Mouse (Mus musculus) embryonic facial prominence, embryonic 13.5 days (tissue): Measurements from ENCODE around the gene Kalrn. TPM values are rescaled to one million over a fixed set of nuclear protein-coding genes. Genes with fewer than 3 reads are reported as not detected.

Experiments used
- ATAC-seq: fragments of 200-750 bp; cut with Nextera tagmentation; 2 replicates; pipeline ENCODE4 v1.8.0; 2017; ENCODE audit warnings: low read depth; ENCODE audit not compliant: insufficient number of reproducible peaks, insufficient read depth, low FRiP score, low TSS enrichment
- H3K27ac ChIP-seq: fragments of 300-500 bp; sonication (generic); 2 replicates; pipeline ENCODE4 v1.5.1; 2015; ENCODE audit warnings: moderate library complexity, mild to moderate bottlenecking, inconsistent platforms
- H3K27me3 ChIP-seq: fragments of 300-500 bp; sonication (generic); 2 replicates; pipeline ENCODE4 v1.6.1; 2015; ENCODE audit warnings: mild to moderate bottlenecking, inconsistent platforms
- H3K36me3 ChIP-seq: fragments of 300-500 bp; sonication (generic); 2 replicates; pipeline ENCODE4 v1.6.1; 2015; ENCODE audit warnings: mild to moderate bottlenecking, inconsistent platforms
- H3K4me1 ChIP-seq: fragments of 300-500 bp; sonication (generic); 2 replicates; pipeline ENCODE4 v1.6.1; 2015; ENCODE audit warnings: inconsistent platforms
- H3K4me2 ChIP-seq: fragments of 300-500 bp; sonication (generic); 2 replicates; pipeline ENCODE4 v1.6.1; 2015; ENCODE audit warnings: moderate library complexity, mild to moderate bottlenecking, inconsistent platforms
- H3K4me3 ChIP-seq: fragments of 300-500 bp; sonication (generic); 2 replicates; pipeline ENCODE4 v1.5.1; 2015; ENCODE audit warnings: mild to moderate bottlenecking, inconsistent platforms
- H3K9ac ChIP-seq: fragments of 300-500 bp; sonication (generic); 2 replicates; pipeline ENCODE4 v1.6.1; 2015; ENCODE audit warnings: mild to moderate bottlenecking, inconsistent platforms
- H3K9me3 ChIP-seq: fragments of 300-500 bp; sonication (generic); 2 replicates; pipeline ENCODE4 v1.6.1; 2016; ENCODE audit warnings: inconsistent platforms
- WGBS: fragments of 180-500 bp; shearing (Covaris S2); methylation state at CpG from one replicate; pipeline ENCODE4 v1.1.7; 2015; ENCODE audit warnings: mixed read lengths; 5-methylcytosine and 5-hydroxymethylcytosine counted together
- polyA plus RNA-seq: library from polyadenylated mRNA; unstranded; fragments of >200 nt; fragmentation: Nextera tagmentation; extraction: Ambion mirVana; gene quantifications from 2 replicates; pipeline ENCODE4 v1.2.1, GENCODE M21; 2015

The Kalrn gene
- polyA plus RNA-seq, 1 experiment from 2014 or later = 18.3 TPM

DNA sequence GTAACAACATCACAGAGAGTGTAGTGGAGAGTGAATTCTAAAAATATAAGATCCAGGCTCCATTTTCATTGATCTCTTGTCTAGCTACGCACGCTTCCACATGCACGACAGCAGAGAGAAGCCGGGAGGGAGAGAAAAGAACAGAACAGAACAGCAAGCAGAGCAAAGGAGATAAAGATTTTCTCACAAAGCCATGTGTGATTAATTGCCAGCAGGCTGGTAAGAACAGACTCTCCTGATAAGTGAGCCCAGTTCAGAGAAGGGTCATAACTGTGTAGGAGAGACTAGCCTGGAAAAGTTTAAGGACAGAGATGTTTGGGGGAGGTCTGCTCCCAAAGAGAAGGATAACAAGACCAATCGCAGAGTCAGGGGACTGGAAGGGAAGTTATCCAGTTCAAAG lies 515.9 kb downstream of the Kalrn start:
- Histone ChIP-seq H3K27ac (no peak overlapping the region), H3K4me3 (no peak overlapping the region), H3K9ac (no peak overlapping the region), H3K36me3 (peaks cover 22% of the 10 kb centered on the region), H3K4me2 (no peak overlapping the region), H3K27me3 (no peaks in the 10 kb centered on the region), H3K9me3 (no peaks in the 10 kb centered on the region), H3K4me1 (peaks cover 14% of the 10 kb centered on the region)
- 56% methylated on average over 5 of the region's 5 CpGs for WGBS
- ATAC-seq = no peak

DNA sequence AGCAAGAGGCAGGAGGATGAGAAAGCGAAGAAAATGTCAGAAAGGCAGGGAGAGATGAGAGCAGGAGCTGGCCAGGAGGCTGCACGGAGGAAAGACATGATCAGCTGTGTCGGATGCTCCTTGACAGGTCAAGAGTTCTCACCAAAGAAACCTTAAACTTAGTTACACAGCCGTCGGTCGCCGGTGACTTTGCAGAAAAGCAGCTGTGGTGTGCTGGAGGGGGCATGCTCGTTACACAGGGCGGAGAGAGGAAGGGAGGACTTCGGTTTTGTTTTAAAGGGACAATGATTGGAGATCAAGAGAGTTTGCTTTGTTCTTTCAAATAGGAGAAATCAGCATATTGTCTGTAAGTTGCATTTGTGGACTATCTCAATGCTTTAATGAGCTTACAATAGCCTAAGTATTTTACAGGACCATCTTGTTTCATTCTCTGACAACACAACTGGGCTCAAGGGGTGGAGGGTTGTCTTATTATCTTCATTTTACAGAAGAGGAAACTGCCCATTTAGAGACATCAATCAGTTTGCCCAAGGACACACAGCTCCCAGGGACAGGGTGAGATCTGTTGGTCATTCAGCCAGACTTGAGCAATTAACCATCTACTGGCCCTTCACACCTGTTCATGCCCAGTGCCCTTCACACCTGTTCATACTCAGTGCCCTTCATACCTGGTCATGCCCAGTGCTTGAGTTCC lies 516.8 kb downstream of the Kalrn start:
- H3K27ac ChIP-seq = no peak overlapping the region
- ATAC-seq = no peak
- H3K9ac ChIP-seq = no peak overlapping the region
- no peaks in the 10 kb centered on the region for H3K27me3 ChIP-seq
- 52% methylated on average over 10 of the region's 10 CpGs for whole genome bisulfite sequencing
- no peak overlapping the region for H3K4me2 ChIP-seq
- peaks cover 26% of the 10 kb centered on the region for H3K36me3 ChIP-seq
- H3K4me1 ChIP-seq = peaks cover 14% of the 10 kb centered on the region
- H3K4me3 ChIP-seq = no peak overlapping the region
- H3K9me3 ChIP-seq = no peaks in the 10 kb centered on the region

DNA sequence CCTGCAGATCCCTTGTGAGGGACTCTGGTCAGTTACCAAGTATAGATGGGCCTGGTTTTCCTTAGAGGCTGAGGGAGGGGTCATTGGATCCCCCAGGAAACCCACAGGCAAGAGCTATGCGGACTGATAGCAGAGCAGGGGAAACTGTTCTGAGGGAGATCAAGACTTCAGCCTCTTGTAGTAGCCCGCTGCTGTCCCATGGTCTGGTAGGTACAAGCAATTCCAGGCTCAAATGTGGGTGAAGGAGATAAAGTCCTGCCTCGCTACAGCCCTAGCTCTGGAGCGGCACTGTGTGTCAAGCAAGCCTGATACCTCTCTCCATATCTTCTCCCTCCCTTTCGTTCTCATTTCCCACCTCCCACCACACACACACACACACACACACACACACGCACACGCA lies 523.2 kb downstream of the Kalrn start:
- Histone ChIP-seq H3K4me2 (no peak overlapping the region), H3K27me3 (no peaks in the 10 kb centered on the region), H3K4me3 (no peak overlapping the region), H3K4me1 (no peaks in the 10 kb centered on the region), H3K9me3 (no peaks in the 10 kb centered on the region), H3K9ac (no peak overlapping the region), H3K36me3 (peaks cover 38% of the 10 kb centered on the region), H3K27ac (no peak overlapping the region)
- ATAC-seq = no peak
- WGBS = 79% methylated on average over 7 of the region's 7 CpGs

DNA sequence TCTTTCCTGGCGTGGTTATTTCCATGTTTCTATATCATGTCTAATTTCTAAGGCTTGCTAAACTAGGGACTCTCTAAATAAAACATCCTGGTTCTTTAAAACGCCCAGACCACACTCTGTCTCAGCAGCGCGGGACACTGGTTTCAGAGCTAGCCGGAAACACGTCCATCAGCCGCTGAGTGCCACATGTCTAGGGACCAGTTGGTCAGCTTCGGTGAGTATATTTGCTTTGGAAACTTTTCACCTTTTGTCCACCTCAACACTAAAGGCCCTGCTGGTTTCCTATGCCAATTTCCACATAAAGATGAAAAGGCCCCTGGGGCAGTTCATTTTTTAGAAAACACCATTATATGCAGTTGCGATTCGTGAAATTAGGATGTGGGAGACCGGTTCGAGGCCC lies 524.0 kb downstream of the Kalrn start:
- Histone ChIP-seq H3K9me3 (no peaks in the 10 kb centered on the region), H3K27me3 (no peaks in the 10 kb centered on the region), H3K4me3 (no peak overlapping the region), H3K27ac (no peak overlapping the region), H3K4me1 (no peaks in the 10 kb centered on the region), H3K9ac (no peak overlapping the region), H3K36me3 (peaks cover 36% of the 10 kb centered on the region), H3K4me2 (no peak overlapping the region)
- WGBS = 92% methylated on average over 12 of the region's 12 CpGs
- no peak for ATAC-seq

DNA sequence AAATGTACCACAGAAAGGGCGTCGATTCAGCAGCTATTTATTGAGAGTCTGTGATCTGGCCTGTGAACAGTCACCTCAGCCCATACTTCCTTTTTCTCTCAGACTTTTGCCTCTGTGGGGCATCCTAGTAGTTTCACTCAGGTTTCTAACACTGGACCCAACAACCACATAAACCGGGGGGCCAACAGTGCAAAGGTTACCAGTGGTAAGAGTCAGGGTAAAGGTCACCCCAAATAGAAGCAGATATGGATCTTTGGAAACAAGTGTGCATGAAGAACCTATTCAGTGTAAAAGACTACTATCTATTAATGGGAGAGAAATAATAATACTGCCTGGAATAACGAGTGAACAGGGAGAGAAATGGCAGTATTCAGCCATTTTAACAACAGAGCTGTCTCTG lies 525.1 kb downstream of the Kalrn start:
- ATAC-seq = no peak
- no peak overlapping the region for H3K9ac ChIP-seq
- WGBS = 90% methylated on average over 4 of the region's 4 CpGs
- H3K9me3 ChIP-seq = no peaks in the 10 kb centered on the region
- no peak overlapping the region for H3K27ac ChIP-seq
- no peak overlapping the region for H3K4me3 ChIP-seq
- H3K4me1 ChIP-seq = no peaks in the 10 kb centered on the region
- H3K27me3 ChIP-seq = no peaks in the 10 kb centered on the region
- peaks cover 25% of the 10 kb centered on the region for H3K36me3 ChIP-seq
- no peak overlapping the region for H3K4me2 ChIP-seq

DNA sequence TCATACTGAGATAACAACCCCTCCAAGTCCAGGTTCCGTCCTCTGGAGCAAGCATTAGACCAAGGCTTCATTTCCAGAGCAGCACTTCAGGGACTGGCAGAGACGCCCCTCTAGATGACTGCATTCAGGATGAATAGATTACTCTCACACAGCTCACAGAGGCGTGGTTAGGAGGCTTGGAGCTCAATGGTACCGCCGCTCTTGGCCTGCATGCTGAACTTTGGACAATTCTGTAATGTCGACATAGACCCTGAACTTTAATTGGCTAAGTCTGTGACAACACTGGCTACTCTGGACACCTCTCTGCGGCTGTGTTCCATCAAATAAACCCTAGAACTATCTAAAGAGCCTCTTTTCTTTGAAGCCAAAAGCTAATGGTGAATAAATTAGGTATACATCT lies 525.8 kb downstream of the Kalrn start:
- H3K27me3 ChIP-seq = no peaks in the 10 kb centered on the region
- H3K4me3 ChIP-seq = no peak overlapping the region
- H3K4me1 ChIP-seq = no peaks in the 10 kb centered on the region
- H3K9me3 ChIP-seq = no peaks in the 10 kb centered on the region
- 84% methylated on average over 7 of the region's 7 CpGs for WGBS
- no peak overlapping the region for H3K9ac ChIP-seq
- no peak for ATAC-seq
- no peak overlapping the region for H3K27ac ChIP-seq
- H3K36me3 ChIP-seq = peaks cover 19% of the 10 kb centered on the region
- H3K4me2 ChIP-seq = no peak overlapping the region

DNA sequence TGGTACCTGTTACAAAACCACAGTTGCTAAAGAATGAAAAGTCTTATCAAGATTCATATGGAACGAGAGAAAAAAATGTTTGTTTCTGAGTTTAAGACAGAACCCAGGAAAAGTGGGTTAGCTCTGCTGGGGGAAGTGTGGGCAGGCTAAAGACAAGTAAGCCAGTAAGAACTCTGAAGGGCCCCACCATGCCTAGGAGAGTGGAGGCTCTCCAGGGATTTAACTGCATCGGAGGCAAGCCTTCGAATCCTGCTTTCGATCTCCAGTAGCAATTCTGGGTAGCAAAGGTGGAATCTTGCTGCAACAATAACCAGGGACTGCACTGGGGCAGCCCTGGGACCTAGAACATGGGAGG lies 526.3 kb downstream of the Kalrn start:
- Histone ChIP-seq H3K4me1 (no peaks in the 10 kb centered on the region), H3K4me3 (no peak overlapping the region), H3K4me2 (no peak overlapping the region), H3K9ac (no peak overlapping the region), H3K36me3 (peaks cover 15% of the 10 kb centered on the region), H3K9me3 (no peaks in the 10 kb centered on the region), H3K27ac (no peak overlapping the region), H3K27me3 (no peaks in the 10 kb centered on the region)
- ATAC-seq = no peak
- 86% methylated on average over 4 of the region's 4 CpGs for WGBS

DNA sequence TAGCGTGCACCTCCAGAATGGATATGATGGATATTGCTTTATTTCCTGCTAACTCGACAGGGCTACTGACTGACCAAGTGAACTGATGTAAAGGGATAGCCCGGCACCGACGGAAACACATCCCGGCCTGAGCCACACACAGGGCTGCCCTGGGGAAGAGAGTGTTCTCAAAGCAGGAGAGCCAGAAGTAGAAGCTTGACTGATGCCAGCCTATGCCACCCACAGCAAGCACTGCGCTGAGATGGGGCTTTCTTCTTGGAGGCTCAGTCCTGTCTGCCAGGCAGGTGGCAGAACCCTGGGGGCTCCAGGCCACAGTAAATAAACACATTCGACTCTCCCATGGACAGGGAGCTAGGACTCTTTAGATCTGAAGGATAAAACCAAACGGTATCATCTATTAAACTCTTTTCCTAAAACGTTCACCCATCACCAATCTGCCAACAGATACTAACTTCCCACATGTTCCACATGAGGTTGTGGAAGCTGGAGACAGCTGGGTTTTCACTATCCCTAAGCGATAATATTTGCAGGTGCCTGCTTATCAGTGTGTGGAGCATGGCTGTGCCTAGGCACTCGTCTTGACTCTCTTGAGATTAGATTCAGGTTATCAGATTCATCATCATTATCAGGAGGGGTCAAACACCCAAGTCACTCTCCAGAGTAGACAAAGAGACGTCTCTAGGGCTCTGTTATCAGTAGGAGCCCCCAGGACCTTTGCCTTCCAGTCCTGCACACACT lies 526.9 kb downstream of the Kalrn start:
- peaks cover 15% of the 10 kb centered on the region for H3K36me3 ChIP-seq
- no peak overlapping the region for H3K4me3 ChIP-seq

DNA sequence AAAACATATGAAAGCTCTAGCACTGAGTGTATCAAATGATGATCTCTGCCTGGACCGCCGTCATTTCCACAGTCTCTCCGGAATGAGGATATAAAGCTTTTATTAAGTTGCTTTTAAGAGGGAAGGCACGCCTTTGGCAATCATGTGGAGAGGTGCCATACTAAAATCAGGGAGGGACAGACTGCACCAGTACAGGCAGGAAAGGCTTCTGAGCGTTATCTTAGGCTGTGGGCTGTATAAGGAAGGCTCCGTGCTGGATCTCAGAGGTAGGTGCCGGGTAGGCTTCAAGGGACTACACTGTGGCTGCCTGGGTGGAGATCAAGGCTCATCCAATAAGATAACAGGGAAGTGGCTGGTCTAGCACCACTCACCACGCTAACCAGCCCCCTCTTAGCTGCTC lies 528.8 kb downstream of the Kalrn start:
- 83% methylated on average over 8 of the region's 8 CpGs for WGBS
- Histone ChIP-seq H3K9ac (no peak overlapping the region), H3K4me1 (no peaks in the 10 kb centered on the region), H3K4me3 (no peak overlapping the region), H3K4me2 (no peak overlapping the region), H3K9me3 (no peaks in the 10 kb centered on the region), H3K27ac (no peak overlapping the region), H3K36me3 (peaks cover 11% of the 10 kb centered on the region), H3K27me3 (no peaks in the 10 kb centered on the region)
- no peak for ATAC-seq

More for the DNA sequence above, 526.9 kb downstream of the Kalrn start:
- Histone ChIP-seq H3K9me3 (no peaks in the 10 kb centered on the region), H3K4me2 (no peak overlapping the region), H3K27ac (no peak overlapping the region), H3K9ac (no peak overlapping the region), H3K4me1 (no peaks in the 10 kb centered on the region), H3K27me3 (no peaks in the 10 kb centered on the region)
- 80% methylated on average over 13 of the region's 13 CpGs for WGBS
- ATAC-seq = no peak

DNA sequence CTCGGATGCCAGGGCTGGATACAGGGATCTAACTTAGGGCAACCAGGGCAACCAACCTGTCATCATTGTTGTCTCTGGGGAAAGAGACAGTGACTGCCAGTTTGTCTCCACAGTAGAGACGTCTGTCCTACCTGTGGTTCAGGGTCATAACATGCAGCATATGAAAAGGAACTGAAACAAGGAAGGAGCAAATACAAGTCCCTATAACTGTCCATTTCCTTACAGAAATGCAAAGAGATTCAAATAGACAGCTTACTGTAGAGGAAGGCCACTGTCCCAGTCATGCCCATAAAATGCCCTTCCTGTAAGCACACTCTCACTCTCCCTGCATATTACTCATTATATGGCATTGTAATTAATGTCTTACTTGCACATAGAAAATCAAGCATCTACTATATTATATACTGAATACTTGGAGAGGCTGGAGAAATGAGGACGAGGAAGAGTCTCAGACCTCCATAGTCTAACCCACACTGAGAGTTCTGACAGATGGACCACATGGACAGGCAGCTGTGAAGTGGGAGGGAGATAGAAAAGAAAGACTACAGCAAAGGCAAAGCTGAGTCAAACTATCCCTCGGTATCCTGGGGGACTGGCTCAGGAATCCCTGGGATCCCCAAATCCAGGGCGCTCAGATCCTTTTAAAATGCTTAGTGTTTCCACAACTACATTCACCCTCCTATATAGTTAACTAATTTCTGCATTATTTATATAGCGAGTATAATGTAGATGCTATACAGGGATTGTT lies 530.1 kb downstream of the Kalrn start:
- Histone ChIP-seq H3K9ac (no peak overlapping the region), H3K4me3 (no peak overlapping the region), H3K27ac (no peak overlapping the region), H3K36me3 (peaks cover 21% of the 10 kb centered on the region), H3K4me1 (no peaks in the 10 kb centered on the region), H3K4me2 (no peak overlapping the region), H3K27me3 (no peaks in the 10 kb centered on the region), H3K9me3 (no peaks in the 10 kb centered on the region)
- no peak for ATAC-seq
- WGBS = 88% methylated on average over 6 of the region's 6 CpGs

DNA sequence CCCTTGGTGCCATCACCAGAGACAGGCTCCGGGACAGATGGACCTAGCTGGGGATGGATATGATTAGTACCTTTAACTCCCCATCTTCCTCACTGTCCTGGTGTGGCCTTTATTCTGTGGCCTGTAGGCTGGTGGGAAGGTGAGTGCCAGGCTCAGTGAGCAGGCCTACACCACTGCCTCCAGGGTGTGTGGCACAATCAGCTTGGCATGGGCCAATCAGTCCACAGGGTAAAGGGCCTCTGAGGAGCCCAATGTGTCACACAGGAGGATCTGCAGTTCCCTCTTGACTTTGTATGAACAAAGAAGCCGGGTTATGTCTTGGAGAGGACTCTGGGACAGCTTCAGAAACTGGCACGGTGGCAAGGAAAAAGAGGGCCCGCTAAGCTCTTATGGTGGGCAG lies 530.7 kb downstream of the Kalrn start:
- Histone ChIP-seq H3K4me2 (no peak overlapping the region), H3K27me3 (no peaks in the 10 kb centered on the region), H3K4me3 (no peak overlapping the region), H3K9me3 (no peaks in the 10 kb centered on the region), H3K9ac (no peak overlapping the region), H3K4me1 (no peaks in the 10 kb centered on the region), H3K36me3 (peaks cover 27% of the 10 kb centered on the region), H3K27ac (no peak overlapping the region)
- no peak for ATAC-seq
- 91% methylated on average over 4 of the region's 4 CpGs for WGBS

DNA sequence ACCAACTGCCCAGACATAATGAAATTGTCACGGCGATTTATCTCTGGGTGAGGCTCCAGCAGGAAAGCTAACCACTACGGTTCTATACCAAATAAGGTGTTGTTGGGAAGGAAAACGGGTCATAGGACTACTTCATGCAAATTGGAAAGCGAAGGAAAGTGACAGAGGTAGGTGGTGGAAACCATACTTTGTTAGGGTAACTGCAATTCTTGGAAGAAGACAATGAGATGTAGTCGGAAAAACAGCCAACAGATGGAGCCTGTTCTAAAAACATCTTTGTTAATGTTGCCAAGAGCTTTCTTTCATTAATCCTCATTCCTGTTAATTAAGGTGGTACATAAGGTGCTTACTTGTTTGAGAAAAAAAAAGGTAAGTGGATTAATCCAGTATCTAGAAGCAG lies 533.1 kb downstream of the Kalrn start:
- WGBS = 78% methylated on average over 6 of the region's 6 CpGs

More for the DNA sequence above, 533.1 kb downstream of the Kalrn start:
- H3K27me3 ChIP-seq = no peaks in the 10 kb centered on the region
- no peak overlapping the region for H3K9ac ChIP-seq
- no peak for ATAC-seq
- H3K4me3 ChIP-seq = no peak overlapping the region
- no peak overlapping the region for H3K4me2 ChIP-seq
- H3K9me3 ChIP-seq = no peaks in the 10 kb centered on the region
- H3K4me1 ChIP-seq = no peaks in the 10 kb centered on the region
- H3K27ac ChIP-seq = no peak overlapping the region
- H3K36me3 ChIP-seq = peaks cover 35% of the 10 kb centered on the region
